Mouse (Mus musculus): ENCODE data around the gene Apod. TPM values are rescaled to one million over a fixed set of nuclear protein-coding genes. Genes with fewer than 3 reads are reported as not detected.

The Apod gene
- polyA plus RNA-seq (2014; fragmentation: Nextera tagmentation; extraction: Ambion mirVana): 0.19 and 0.53 TPM in 2 replicates

DNA sequence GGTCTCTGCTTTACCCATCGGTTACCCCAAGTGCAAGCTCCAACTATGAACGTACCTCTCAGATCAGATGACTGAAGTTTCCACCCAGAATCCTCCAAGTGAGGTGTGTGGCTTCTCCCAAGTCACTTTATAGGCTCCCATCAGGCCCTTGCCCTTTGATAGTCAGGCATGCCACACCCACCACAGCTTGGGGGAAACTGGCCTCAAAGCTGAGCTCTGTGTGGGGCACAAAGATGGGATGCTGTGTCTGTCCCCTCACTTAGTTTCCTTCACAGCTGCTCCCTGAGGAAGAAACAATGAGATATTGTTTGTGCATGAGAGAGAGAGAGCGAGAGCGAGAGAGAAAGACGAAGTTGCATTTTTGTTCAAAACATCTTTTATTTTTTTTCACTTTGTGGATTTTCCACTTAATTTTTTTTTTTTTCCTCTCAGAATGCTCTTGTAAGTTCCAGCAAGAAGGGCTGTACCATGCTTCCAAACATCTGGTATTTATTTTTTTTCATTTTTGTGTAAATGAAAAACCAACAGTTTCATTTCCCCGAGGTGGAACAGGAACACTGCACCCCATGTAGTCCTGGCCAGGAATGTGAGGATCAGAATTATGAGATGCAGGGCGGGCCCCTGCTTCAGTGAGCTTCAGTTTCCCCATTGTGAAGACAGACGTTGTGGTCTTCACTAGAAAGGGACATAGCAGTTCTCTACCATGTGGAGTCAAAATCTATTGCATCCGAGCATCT lies at the start of gene Apod:
Gene Apod, minus strand, starts transcription at position 312 of the 737 bp plus-strand sequence.
- Histone ChIP-seq H3K27me3 (ENCODE audit: control insufficient read depth, insufficient read depth, low read length) (no peaks in the 10 kb centered on the region), H3K4me2 (ENCODE audit: low read length) (no peak within 1 kb of the TSS), H3K9ac (ENCODE audit: low read length) (no peak within 1 kb of the TSS), H3K36me3 (ENCODE audit: control insufficient read depth, insufficient read depth, low read length) (no peaks in the 10 kb centered on the region), H3K4me3 (ENCODE audit: control insufficient read depth in 1 of 2, insufficient read depth in 1 of 2, low read depth in 1 of 2, low read length in 2 of 2) (no peak within 1 kb of the TSS), H3K27ac (replicated peaks in 1 of 2; ENCODE audit: control insufficient read depth in 1 of 2, insufficient read depth in 1 of 2, low read depth in 2 of 2, low read length in 2 of 2) (no peak within 1 kb of the TSS), H3K4me1 (ENCODE audit: control insufficient read depth in 2 of 2, insufficient read depth in 2 of 2, low read length in 2 of 2) (peaks cover 0 to 3% of the 10 kb centered on the region in 2 experiments; a peak in 1 of 4 replicates), H3K9me3 (ENCODE audit: control insufficient read depth, low read length) (no peaks in the 10 kb centered on the region)
- ATAC-seq (ENCODE audit: insufficient number of reproducible peaks, insufficient read depth, low FRiP score, low read depth): no peak
- 77% methylated on average over 9 of the region's 9 CpGs for WGBS

DNA sequence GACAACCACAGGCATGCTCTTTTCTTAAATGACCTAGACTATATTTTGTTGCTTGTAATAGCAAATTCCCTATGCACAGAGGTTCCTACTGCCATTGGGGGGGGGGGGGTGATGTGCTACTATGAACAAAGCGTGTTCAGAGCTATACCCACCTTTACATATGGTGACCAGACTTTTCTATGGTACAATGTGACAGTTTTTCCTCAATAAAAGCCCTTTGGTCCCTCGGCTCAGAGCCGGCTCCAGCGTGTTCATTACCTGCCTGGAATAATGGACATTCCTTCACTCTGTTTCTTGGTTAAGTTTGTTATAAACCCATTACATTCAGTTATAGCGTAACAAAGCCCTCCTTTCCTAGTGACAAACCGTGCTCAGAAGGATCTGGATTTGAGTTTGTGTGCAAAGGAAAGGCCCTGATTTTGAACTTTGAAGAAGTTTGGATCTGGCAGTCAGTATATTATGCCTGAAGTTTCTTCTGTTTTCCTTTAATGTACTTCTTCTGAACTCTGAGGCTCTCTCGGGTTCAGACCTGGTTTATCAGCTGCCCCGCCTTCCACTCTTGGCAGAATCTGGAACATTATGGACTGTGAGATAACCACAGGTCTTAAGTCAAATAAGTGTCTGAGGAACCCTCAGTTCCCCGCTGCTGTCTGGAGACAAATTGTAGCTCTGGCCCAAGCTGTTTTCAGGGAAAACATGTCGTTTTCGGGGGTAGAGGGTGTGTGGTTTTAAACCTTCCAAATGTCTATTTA lies 49.3 kb upstream of the Apod start:
- no peak overlapping the region for H3K4me3 ChIP-seq (ENCODE audit: control insufficient read depth in 1 of 2, insufficient read depth in 1 of 2, low read depth in 1 of 2, low read length in 2 of 2)
- ATAC-seq (ENCODE audit: insufficient number of reproducible peaks, insufficient read depth, low FRiP score, low read depth): no peak
- peaks cover 7 to 10% of the 10 kb centered on the region in 2 experiments; a peak in 3 of 4 replicates for H3K4me1 ChIP-seq (ENCODE audit: control insufficient read depth in 2 of 2, insufficient read depth in 2 of 2, low read length in 2 of 2)
- H3K27ac ChIP-seq (replicated peaks in 1 of 2; ENCODE audit: control insufficient read depth in 1 of 2, insufficient read depth in 1 of 2, low read depth in 2 of 2, low read length in 2 of 2): no peak overlapping the region
- H3K36me3 ChIP-seq (ENCODE audit: control insufficient read depth, insufficient read depth, low read length): no peaks in the 10 kb centered on the region
- no peaks in the 10 kb centered on the region for H3K9me3 ChIP-seq (ENCODE audit: control insufficient read depth, low read length)
- H3K9ac ChIP-seq (ENCODE audit: low read length): no peak overlapping the region
- no peak overlapping the region for H3K4me2 ChIP-seq (ENCODE audit: low read length)
- WGBS: 62% methylated on average over 11 of the region's 11 CpGs
- H3K27me3 ChIP-seq (ENCODE audit: control insufficient read depth, insufficient read depth, low read length): no peaks in the 10 kb centered on the region

DNA sequence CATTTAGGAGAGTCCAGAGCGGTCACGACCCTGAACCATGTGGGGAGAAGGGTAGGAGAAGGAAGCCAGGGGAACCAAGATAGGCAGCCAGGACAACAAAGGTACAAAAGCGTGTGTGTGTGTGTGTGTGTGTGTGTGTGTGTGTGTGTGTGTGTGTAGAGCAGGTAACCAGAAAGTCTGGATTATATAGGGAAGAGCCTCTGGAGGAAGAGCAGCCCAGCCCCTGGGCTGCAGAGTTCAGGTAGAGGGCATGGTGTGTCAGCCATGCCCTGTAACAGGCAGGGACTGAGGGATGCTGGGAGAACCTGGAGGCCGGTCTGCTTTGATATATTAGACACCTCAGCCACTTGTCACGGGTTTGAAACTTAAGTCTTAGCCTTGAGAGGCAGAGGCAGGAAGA lies 44.9 kb upstream of the Apod start:
- 48% methylated on average over 5 of the region's 5 CpGs for WGBS
- Histone ChIP-seq H3K36me3 (ENCODE audit: control insufficient read depth, insufficient read depth, low read length) (no peaks in the 10 kb centered on the region), H3K27me3 (ENCODE audit: control insufficient read depth, insufficient read depth, low read length) (no peaks in the 10 kb centered on the region), H3K4me2 (ENCODE audit: low read length) (peak overlapping the region; percentile 52; the same call in 1 of the 2 replicates), H3K4me1 (ENCODE audit: control insufficient read depth in 2 of 2, insufficient read depth in 2 of 2, low read length in 2 of 2) (peaks cover 10 to 14% of the 10 kb centered on the region in 2 experiments; a peak in 3 of 4 replicates), H3K9ac (ENCODE audit: low read length) (no peak overlapping the region), H3K27ac (replicated peaks in 1 of 2; ENCODE audit: control insufficient read depth in 1 of 2, insufficient read depth in 1 of 2, low read depth in 2 of 2, low read length in 2 of 2) (no peak overlapping the region), H3K4me3 (ENCODE audit: control insufficient read depth in 1 of 2, insufficient read depth in 1 of 2, low read depth in 1 of 2, low read length in 2 of 2) (no peak overlapping the region), H3K9me3 (ENCODE audit: control insufficient read depth, low read length) (no peaks in the 10 kb centered on the region)
- ATAC-seq (ENCODE audit: insufficient number of reproducible peaks, insufficient read depth, low FRiP score, low read depth): no peak

DNA sequence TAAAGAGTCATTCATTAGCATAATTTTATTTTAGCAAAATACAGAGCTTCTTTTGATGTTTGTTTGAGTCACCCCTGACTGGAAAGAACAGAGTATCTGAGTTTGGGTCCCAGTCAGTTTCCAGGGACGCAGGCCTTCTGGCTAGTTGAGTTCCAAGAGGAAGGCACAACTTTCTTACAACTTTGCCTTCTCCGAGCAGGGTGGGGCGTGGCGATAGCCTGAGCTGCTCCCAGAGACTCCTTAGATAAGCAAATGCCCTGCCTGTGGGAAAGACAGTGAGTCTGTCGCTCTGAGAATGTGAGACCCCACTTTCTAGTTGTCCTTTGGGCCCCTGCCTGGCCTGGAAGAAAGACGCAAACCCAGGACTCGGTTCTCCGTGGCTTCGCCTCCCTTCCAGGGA lies 44.4 kb upstream of the Apod start:
- H3K27ac ChIP-seq (replicated peaks in 1 of 2; ENCODE audit: control insufficient read depth in 1 of 2, insufficient read depth in 1 of 2, low read depth in 2 of 2, low read length in 2 of 2): no peak overlapping the region
- no peaks in the 10 kb centered on the region for H3K36me3 ChIP-seq (ENCODE audit: control insufficient read depth, insufficient read depth, low read length)
- no peaks in the 10 kb centered on the region for H3K9me3 ChIP-seq (ENCODE audit: control insufficient read depth, low read length)
- peaks cover 10 to 15% of the 10 kb centered on the region in 2 experiments; a peak in 3 of 4 replicates for H3K4me1 ChIP-seq (ENCODE audit: control insufficient read depth in 2 of 2, insufficient read depth in 2 of 2, low read length in 2 of 2)
- H3K4me3 ChIP-seq (ENCODE audit: control insufficient read depth in 1 of 2, insufficient read depth in 1 of 2, low read depth in 1 of 2, low read length in 2 of 2): no peak overlapping the region
- ATAC-seq (ENCODE audit: insufficient number of reproducible peaks, insufficient read depth, low FRiP score, low read depth): no peak
- no peak overlapping the region for H3K9ac ChIP-seq (ENCODE audit: low read length)
- H3K4me2 ChIP-seq (ENCODE audit: low read length): peak overlapping the region; percentile 52
- no peaks in the 10 kb centered on the region for H3K27me3 ChIP-seq (ENCODE audit: control insufficient read depth, insufficient read depth, low read length)
- 22% methylated on average over 9 of the region's 9 CpGs for WGBS

DNA sequence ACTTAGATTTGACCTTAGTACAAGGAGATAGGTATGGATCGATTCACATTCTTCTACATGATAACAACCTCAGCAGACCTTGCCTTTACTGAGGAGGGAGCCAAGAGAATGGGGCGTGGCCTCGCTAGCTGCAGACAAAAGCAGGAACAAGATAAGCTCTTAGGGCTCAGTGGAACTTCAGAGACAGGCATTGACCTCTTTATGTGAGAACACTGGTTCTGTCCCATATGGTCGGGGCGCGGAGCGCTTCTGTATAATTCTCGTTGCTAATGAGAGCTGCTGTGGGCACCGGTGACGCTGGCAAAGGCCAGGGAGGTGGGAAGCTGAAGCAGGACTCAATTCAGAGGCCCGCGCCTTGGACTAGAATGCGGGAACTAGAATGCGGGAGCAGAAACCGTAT lies 44.0 kb upstream of the Apod start:
- Histone ChIP-seq H3K9ac (ENCODE audit: low read length) (peak overlapping the region; percentile 21; the same call in 1 of the 2 replicates), H3K27ac (replicated peaks in 1 of 2; ENCODE audit: control insufficient read depth in 1 of 2, insufficient read depth in 1 of 2, low read depth in 2 of 2, low read length in 2 of 2) (no peak overlapping the region), H3K4me2 (ENCODE audit: low read length) (peak overlapping the region; percentile 52), H3K4me3 (ENCODE audit: control insufficient read depth in 1 of 2, insufficient read depth in 1 of 2, low read depth in 1 of 2, low read length in 2 of 2) (no peak overlapping the region), H3K9me3 (ENCODE audit: control insufficient read depth, low read length) (no peaks in the 10 kb centered on the region), H3K36me3 (ENCODE audit: control insufficient read depth, insufficient read depth, low read length) (no peaks in the 10 kb centered on the region), H3K4me1 (ENCODE audit: control insufficient read depth in 2 of 2, insufficient read depth in 2 of 2, low read length in 2 of 2) (peaks cover 10 to 13% of the 10 kb centered on the region in 2 experiments; a peak in 3 of 4 replicates), H3K27me3 (ENCODE audit: control insufficient read depth, insufficient read depth, low read length) (no peaks in the 10 kb centered on the region)
- WGBS: 18% methylated on average over 15 of the region's 15 CpGs
- no peak for ATAC-seq (ENCODE audit: insufficient number of reproducible peaks, insufficient read depth, low FRiP score, low read depth)

DNA sequence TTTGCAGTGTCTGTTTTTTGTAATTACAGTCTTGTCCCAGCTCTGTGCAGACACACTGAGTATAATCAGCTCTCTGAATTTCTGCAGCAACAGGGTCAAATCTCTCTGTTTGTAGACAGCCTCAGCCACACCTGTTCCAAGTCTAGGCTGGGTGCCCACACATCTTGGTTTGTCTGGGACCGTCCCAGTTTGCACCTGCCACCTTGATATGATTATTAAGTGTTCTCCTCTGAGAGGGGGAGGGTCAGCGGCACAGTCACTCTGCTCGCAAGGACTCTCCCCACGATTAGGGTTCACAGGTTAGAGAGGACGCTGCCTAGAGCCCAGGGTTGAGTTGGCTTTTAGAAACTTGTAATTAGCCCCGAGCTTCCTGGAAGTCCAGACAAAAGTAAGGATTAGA lies 41.3 kb upstream of the Apod start:
- Histone ChIP-seq H3K9me3 (ENCODE audit: control insufficient read depth, low read length) (no peaks in the 10 kb centered on the region), H3K4me2 (ENCODE audit: low read length) (no peak overlapping the region), H3K4me1 (ENCODE audit: control insufficient read depth in 2 of 2, insufficient read depth in 2 of 2, low read length in 2 of 2) (peaks cover 10 to 13% of the 10 kb centered on the region in 2 experiments; a peak in 3 of 4 replicates), H3K27me3 (ENCODE audit: control insufficient read depth, insufficient read depth, low read length) (no peaks in the 10 kb centered on the region), H3K36me3 (ENCODE audit: control insufficient read depth, insufficient read depth, low read length) (no peaks in the 10 kb centered on the region), H3K4me3 (ENCODE audit: control insufficient read depth in 1 of 2, insufficient read depth in 1 of 2, low read depth in 1 of 2, low read length in 2 of 2) (no peak overlapping the region), H3K27ac (replicated peaks in 1 of 2; ENCODE audit: control insufficient read depth in 1 of 2, insufficient read depth in 1 of 2, low read depth in 2 of 2, low read length in 2 of 2) (no peak overlapping the region), H3K9ac (ENCODE audit: low read length) (no peak overlapping the region)
- ATAC-seq (ENCODE audit: insufficient number of reproducible peaks, insufficient read depth, low FRiP score, low read depth): no peak
- WGBS: 74% methylated on average over 6 of the region's 6 CpGs

DNA sequence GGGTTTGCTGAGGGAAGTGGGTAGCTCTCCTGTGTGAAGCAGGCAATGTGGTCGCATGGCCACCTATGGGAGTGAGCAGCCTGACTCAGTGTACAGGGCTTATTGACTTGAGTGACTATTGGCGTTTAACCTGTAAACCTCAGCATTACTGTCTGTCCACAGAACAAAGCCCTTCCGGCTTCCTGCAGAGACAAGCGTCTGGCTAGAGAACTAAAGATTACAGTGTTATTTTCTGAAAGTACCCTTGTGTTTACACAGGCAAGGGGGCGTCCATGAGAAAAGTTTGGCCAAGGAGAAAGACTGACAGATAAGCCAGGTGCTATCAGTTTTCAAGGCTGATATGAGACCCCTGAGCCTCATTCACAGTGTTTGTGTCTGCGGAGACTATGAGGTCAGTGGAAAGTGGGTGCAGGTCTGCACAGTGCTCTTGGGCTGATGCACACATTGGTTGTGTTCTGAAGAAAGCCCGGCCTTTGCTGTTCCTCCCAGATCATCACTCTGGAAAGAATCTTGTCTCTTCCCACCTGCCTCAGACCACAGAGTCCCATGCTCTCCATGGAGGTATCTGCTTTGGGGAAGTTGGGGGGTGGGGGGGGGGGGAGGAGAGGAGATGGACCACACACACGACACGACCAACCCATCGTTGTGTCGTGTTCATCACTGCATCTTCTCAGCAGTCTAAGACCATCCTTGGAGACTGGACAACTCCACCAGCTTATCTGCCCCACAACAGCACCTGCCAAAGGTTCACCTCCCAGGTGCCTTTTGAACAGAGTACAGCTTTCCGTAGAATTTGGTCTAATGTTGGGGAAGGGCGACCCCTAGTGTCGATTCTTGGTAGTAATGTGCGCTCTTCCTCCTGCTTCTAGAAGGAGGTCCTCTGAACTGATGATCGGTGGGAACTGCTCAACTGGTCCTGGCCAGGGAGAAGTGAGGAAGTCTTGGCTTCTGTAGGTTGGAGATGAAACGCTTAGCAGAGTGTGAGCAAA lies 40.0 kb upstream of the Apod start:
- no peaks in the 10 kb centered on the region for H3K27me3 ChIP-seq (ENCODE audit: control insufficient read depth, insufficient read depth, low read length)
- H3K9ac ChIP-seq (ENCODE audit: low read length): no peak overlapping the region
- H3K9me3 ChIP-seq (ENCODE audit: control insufficient read depth, low read length): no peaks in the 10 kb centered on the region
- no peaks in the 10 kb centered on the region for H3K36me3 ChIP-seq (ENCODE audit: control insufficient read depth, insufficient read depth, low read length)
- WGBS: 13% methylated on average over 17 of the region's 17 CpGs
- H3K4me2 ChIP-seq (ENCODE audit: low read length): peak overlapping the region; percentile 43
- ATAC-seq (ENCODE audit: insufficient number of reproducible peaks, insufficient read depth, low FRiP score, low read depth): peak; percentile 66; the same call in 1 of the 2 replicates
- peaks cover 10 to 13% of the 10 kb centered on the region in 2 experiments; a peak in 3 of 4 replicates for H3K4me1 ChIP-seq (ENCODE audit: control insufficient read depth in 2 of 2, insufficient read depth in 2 of 2, low read length in 2 of 2)
- no peak overlapping the region for H3K4me3 ChIP-seq (ENCODE audit: control insufficient read depth in 1 of 2, insufficient read depth in 1 of 2, low read depth in 1 of 2, low read length in 2 of 2)
- no peak overlapping the region for H3K27ac ChIP-seq (replicated peaks in 1 of 2; ENCODE audit: control insufficient read depth in 1 of 2, insufficient read depth in 1 of 2, low read depth in 2 of 2, low read length in 2 of 2)
